Mouse (Mus musculus) left cerebral cortex, postnatal 36 days (tissue): Measurements from ENCODE around the gene Txnrd2. TPM values are rescaled to one million over a fixed set of nuclear protein-coding genes. Genes with fewer than 3 reads are reported as not detected.

Experiments used
- DNase-seq, 2 experiments: peaks; one replicate each; pipeline ENCODE4 v3.0.0; 2021 to 2022; ENCODE audit warnings: low spot score in 2 of 2, mixed read lengths in 1 of 2
- intact Hi-C: fragments of 180-260 bp; cut with DNase I; formaldehyde crosslinking; loops from one replicate; pipeline ENCODE4 v1.15.1; 2025
- total RNA-seq, 2 experiments: library from RNA; stranded (reverse); gene quantifications; 2 replicates each; pipeline ENCODE4 v1.2.3; 2021

Gene Txnrd2
- total RNA-seq, 2 experiments from 2014 or later, result 21.7 TPM

DNA sequence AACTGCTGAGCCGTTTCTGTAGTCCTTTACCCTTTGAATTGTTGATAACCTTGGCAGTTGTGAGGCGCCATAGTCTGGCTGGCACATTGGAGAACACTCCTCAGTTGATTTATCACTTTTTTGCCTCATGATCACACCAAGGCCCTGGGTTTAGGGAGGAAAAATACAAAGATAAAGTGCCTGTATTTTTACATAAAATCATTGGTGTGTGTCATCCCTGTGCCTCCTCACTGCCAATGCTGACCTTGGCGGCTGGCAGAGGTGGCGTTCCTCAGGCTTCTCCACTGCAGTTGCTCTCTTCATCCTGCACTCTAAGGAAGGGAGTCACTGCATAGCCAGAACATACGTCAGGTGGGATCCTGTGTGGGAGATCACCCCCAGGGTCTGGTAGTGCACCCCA, 85.6 kb downstream of the Txnrd2 start:
- no peak for DNase-seq
- intact Hi-C loops, result no loop called here

DNA sequence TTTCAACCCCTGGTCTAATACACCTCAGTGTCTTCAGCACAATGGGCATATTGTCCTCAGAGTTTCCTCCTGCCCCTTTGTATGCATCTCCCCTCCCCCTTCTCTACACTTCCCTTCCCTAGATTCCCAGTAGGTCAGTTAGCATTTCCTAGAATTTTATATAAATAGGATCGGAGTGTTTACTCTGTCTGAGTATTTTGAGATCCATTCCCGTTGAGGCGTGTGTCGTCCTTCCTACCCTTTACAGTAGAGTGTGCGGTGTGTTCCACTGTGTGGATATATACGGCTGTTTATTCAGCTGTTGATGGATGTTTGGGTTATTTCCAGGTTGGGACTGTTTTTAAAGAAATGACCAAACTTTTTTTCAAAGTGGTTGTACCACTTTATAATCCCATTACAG, 87.3 kb downstream of the Txnrd2 start:
- no peak for DNase-seq
- intact Hi-C loops, result no loop called here

DNA sequence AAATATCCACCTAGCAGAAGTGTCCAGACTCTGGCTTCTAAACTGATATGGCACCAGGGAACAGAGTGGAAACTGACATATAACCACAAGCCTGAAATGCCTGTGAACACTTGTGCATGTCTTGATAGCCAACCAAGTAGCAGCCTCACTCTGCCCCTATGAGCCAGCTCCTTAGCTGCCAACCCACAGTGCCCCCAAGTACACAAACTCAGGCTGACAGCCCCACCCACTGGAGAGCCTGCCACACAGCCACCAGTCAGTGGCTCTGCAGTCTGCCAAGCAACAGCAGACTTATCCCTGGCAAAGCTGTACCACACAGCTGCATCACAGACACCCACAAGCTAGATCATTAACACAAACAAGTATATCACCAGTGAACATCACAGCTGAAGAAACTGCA, 91.9 kb downstream of the Txnrd2 start:
- intact Hi-C loops, result loop anchor here (5.0 kb wide), 1 partner anchor 71 kb away; no protein-coding TSS in a partner anchor
- peak; percentile 13 to 15 for DNase-seq

DNA sequence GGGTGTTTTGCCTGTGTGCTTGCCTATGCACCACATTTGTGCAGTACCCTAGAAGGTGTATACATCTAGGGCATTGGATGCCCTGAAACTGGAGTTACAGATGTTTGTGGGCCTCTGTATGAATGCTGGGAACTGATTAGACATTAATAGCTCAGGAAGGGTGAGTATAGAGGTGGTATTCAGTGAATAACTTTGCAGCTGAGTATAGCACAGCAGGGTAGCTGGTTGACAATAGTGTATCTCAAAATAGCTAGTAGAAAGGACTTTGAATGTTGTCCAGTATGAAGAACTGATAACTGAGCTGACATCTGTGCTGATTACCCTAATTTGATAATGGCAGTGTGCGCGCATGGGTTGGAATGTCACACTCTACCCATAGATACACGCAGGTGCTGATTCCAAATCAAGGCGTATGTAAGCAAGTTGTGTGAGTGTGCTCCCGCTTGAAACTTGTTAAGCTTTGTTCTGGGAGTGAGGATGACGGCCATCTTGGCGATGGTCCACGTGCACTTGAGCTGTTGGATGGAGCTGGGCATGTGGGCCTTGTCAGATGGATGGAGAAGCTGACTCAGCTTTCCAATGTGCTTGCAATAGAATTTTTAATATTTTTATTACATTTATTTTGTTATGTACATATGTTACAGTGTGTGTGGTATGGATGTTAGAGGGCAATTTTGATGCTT, 97.5 kb downstream of the Txnrd2 start:
- no peak for DNase-seq
- intact Hi-C loops, result no loop called here

DNA sequence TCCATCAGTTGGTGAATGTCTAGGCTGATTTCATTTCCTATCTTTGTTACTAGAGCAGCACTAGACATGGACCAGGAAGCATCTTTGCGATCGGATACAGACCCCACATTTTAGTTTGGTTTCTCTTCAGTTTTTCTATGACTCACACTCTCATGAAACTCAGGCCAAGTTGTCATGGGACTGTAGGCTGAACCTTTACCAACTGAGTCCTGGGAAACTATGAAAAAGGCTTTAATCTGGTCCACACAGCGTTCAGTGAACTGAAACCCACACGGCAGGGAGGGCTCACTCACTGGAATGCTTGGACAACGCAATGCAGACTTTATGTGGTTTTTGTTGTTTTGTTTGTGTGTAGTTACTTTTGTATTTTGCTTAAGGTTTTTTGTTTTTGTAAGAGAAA, 102.5 kb downstream of the Txnrd2 start:
- intact Hi-C loops, result no loop called here

More for the DNA sequence above, 102.5 kb downstream of the Txnrd2 start:
- DNase-seq, result no peak

Other genes starting within 250 kb of the Txnrd2 start
- under 1 TPM in 1 of 2 experiments, not detected in 1; 0.57 TPM for gene Ccdc188, start 208.5 kb upstream of the Txnrd2 start, total RNA-seq
- 100 to 1,000 TPM; 145 to 154 TPM for gene Zdhhc8, start 191.2 kb upstream of the Txnrd2 start, total RNA-seq
- 10 to 100 TPM; 39.7 to 59.3 TPM for gene Trmt2a, start 177.7 kb upstream of the Txnrd2 start, total RNA-seq
- gene Ranbp1, start 177.7 kb upstream of the Txnrd2 start, total RNA-seq, result 10 to 100 TPM; 85.8 to 89.3 TPM
- gene Gm49776, start 168.1 kb upstream of the Txnrd2 start, total RNA-seq, result not detected
- 10 to 100 TPM; 31.7 to 48.3 TPM for gene Dgcr8, start 137.1 kb upstream of the Txnrd2 start, total RNA-seq
- gene Tango2, start 78.3 kb upstream of the Txnrd2 start, total RNA-seq, result 100 to 1,000 TPM; 158 to 165 TPM
- gene Arvcf, start 78.2 kb upstream of the Txnrd2 start, total RNA-seq, result 10 to 100 TPM; 36.6 to 48.0 TPM
- 100 to 1,000 TPM in 1 of 2 experiments, 10 to 100 TPM in 1; 89.1 to 100 TPM for gene Comt, start 468 bp downstream of the Txnrd2 start, total RNA-seq
- gene Gnb1l, start 72.3 kb downstream of the Txnrd2 start, total RNA-seq, result 1 to 10 TPM; 5.0 to 9.0 TPM
- gene Rtl10, start 72.5 kb downstream of the Txnrd2 start, total RNA-seq, result 1 to 10 TPM; 5.0 to 7.5 TPM
- gene Tbx1, start 164.3 kb downstream of the Txnrd2 start, total RNA-seq, result 1 to 10 TPM in 1 of 2 experiments, under 1 TPM in 1; 0.94 to 1.4 TPM
- gene Gp1bb, start 196.0 kb downstream of the Txnrd2 start, total RNA-seq, result 1 to 10 TPM; 1.1 to 1.6 TPM
- 100 to 1,000 TPM; 255 to 281 TPM for gene Gm49601, start 200.0 kb downstream of the Txnrd2 start, total RNA-seq
- 100 to 1,000 TPM; 834 to 992 TPM for gene Sept5, start 203.6 kb downstream of the Txnrd2 start, total RNA-seq